Mouse (Mus musculus) adrenal gland, adult (tissue): ENCODE measurements around the gene Creb3l1.

Experiments
- DNase-seq, 2 experiments: peaks; one replicate each; pipeline ENCODE4 v3.0.0; 2022 to 2023; ENCODE audit warnings: low spot score in 1 of 2; ENCODE audit not compliant: inconsistent age in 2 of 2

The Creb3l1 gene

DNA sequence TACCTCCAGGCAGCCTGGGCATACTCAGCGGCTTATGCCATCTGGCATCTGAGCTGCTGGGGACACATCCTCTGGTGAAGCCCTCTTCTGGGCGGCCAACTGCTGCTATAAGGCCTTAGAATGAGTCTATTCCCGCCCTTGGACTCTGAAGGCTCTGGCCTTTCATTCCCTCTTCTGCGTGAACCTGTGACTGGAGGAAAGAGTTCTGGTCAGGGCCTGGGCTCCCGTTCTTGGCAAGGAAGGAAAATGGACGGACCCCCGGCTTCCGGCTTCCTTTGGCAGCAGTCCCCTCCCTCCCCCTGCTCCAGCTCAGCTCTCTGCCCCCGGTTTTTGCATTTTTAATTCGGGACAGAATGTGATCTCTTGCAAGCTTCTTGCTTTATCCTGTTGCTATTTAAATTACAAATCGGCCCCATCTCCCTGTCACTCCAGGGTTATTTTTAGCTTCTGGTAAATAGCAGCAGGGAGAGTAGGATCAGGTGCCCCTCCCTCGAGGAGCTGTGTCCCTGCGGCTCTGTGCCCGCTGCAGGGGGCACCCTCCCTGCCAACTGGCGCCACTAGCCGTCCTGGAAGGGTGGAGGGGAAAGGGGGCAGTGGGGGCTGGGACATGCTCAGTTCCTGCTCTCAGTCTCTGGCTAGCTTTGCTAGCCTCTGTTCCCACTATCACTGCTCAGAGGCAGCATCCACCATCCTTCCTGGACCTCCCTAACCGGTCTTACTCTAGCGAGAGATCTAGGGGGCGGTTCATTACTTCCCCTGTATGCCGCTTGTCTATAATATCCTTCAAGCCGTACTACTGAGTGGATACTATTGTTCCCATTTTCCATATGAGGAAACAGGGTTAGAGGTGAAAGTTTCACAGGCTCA is 52.8 kb downstream of the Creb3l1 start:
- peak; percentile 43 to 71 for DNase-seq

DNA sequence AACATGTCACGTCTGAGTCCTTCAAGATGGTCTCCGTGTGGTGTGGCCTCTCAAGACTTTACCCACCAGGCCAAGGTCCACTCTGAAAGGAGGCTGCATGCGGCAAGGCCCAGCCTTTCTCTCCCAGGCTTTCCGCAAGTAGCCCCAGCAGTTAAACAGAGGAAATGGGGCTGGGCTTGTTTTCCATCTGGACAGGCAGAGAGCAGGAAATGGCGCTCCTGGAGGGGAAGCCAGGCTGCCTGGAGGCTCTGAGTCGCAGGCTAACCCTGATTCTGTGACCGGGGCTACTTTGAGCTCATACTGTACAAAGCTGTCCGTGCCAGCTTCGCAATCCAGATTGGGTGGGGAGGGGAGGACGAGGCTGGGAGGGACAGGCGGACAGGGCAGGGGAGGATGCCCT is 56.3 kb downstream of the Creb3l1 start:
- DNase-seq: peak; percentile 45 to 67

DNA sequence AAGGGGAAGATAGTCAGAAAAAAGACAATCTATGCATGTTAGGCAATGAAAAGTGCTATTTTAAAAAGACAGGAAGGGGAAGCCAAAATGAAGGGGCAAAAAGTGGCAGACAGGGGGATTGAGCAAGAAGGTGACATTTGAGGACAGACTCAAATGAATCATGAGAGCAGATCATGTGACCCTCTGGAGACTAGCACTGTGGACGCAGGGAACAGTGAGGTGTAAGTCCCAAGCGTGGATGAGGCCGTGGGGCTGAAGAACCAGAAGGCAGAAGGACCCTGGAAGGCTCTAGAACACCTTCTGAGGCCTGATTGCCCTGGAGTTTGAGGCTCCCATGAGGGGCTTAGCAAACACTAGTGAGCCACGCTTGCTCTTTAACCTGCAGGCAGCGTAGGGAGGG is 57.9 kb downstream of the Creb3l1 start:
- DNase-seq: peak; percentile 28 to 76

DNA sequence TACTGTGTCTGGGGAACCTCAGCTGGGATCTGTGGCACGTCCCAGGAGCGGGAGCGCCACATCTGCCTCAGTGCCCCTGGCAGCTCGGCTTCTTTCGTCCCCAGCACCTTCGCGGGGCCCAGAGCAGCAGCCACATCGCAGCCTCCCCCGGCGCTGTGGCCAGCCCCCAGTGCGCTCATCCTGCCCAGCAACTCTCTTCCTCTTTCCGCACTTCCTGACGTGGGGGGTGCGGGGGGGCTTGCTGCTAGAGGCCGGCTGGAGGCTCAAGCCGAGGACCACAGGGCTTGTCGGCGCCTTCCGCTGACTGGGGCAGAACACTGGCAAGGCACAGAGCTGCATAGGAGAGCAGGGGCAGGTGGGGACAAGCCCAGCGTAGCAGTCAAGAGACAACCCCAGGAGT is 58.9 kb downstream of the Creb3l1 start:
- peak; percentile 80 to 81 for DNase-seq

DNA sequence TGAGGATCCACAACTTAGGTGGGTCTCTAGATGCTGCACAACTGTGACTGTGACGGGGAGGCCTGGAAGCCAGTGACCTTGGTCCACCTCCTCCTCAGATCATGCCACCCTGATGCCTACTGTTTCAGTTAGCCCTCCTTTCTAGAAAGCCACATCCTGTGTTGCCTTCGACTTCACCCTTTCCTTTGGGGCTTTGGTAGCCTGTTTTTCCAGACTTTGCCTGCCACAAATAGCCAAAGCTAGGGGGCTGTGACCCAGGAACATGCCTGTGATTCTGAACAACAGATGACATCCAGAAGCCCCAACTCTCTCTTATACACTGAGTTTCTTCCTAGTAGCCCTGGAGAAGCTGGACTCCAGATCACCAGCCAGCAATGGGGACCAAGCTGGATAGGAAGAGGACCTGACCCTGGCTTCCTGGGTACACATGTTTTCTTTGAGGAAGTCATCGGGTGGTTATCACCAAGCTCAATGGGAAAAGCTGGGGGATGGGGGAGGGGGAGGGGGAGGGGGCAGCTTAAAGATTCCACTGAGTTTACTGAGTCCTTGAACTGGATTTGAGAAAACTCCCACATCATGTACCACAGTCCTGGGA is 59.6 kb downstream of the Creb3l1 start:
- DNase-seq: peak; percentile 28 to 63

DNA sequence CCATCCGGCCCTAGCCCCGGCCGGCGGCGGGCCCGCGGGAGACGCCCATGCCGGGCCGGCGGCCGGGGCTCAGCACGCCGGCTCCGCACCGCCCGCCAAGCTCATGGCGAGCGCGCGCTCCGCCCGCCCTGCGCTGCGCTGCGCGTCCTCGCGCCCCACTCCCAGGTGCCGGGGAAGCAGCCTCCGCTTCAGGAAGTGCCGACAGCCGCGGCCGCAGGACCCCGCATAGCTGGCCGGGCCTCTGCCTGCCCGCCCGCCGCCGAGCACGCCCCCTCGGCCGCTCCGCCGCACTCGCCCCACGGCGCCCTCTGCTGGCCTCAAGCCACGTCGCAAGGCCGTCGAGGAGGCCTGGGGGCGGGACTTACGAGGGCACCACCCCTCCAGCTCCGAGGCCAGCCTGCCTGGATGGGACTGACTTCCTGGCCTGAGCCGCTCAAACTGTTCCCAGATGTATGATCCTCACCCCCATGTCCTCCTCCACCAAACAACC is 60.8 kb downstream of the Creb3l1 start:
- DNase-seq: peak; percentile 98 to 99

DNA sequence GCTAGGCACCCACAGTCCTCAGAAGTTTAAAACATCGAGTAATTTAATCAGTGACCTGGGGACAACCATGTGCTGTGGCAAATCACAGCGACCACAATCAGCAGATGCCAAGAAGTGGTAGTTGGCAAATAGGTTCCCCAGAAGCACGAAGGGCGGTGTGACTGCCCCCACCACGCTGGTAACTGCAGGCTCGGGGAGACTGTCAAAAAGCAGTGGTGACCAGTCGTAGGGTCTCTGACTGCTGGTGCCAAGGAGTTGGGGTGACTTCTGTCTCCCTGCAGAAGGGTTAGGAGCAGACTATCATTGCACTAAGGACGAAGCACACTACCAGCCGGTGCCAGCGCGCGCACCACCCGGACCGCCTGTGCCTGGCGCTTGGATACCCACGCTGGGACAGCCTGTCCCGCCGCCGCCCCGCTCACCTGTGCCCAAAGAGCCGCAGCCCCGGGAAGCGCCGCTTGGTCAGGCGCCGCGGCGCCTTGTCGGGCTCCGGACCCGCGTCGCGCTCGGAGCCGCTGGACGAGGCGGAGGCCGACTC is 61.4 kb downstream of the Creb3l1 start:
- peak in 1 of 2 experiments; percentile 70 for DNase-seq

DNA sequence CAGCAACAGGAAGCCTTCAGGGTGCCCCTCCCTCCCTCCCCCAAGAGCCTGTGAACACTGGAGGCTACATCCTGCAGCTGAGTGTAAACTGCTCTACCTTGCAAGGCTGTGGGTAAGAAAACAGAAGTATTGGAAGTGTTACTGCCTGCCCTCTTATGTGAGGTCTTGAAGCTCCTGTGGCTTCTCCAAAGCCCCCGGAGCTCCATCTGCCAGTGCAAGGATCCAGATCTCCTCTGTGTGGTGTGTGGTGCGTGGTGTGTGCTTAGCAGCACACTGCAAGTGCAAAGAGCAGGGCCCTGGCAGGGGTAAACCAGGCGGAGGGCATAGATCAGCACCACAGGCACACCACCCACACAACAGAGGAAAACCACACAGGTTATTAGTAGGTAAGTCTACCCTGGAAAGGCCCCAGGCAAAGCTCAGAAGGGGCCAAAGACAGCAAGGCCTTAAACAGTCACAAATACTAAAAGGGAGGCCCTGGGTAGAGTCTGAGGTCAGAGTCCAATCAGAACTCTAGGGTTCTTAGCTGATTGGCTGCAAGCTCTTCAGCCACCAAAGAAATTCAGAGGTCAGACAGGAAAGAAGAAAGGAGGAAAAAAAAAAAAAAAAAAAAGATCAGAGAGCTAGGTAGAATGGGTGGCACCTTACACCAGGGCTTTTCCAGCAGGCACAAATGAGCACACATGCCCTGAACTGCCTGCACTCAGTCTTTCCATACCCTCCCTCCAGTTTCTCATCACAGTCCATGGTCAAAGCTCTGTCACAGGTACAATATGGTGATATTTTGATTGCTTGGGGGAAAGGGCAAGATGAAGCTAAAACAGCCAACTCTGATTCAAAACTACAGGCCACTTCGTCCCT is 62.2 kb downstream of the Creb3l1 start:
- DNase-seq: no peak

DNA sequence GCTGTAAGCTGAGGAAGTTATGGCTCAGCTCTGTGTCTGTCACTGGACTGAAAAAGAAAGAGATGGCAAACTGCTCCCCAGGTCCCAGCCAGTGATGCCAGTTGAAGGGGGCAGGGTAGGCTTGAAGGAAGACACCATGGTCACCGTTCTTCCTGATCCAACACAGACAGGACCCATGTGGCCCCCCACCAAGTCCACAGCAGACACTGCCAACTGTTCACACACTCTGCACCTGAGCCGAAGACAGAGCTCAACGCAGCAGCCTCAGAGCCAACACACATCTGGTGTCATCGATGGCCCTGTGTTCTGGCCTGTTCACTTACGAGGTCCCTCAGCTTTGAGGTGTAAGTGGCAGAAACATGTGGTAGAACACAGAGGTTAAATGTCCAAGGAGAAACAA is 63.8 kb downstream of the Creb3l1 start:
- no peak for DNase-seq

DNA sequence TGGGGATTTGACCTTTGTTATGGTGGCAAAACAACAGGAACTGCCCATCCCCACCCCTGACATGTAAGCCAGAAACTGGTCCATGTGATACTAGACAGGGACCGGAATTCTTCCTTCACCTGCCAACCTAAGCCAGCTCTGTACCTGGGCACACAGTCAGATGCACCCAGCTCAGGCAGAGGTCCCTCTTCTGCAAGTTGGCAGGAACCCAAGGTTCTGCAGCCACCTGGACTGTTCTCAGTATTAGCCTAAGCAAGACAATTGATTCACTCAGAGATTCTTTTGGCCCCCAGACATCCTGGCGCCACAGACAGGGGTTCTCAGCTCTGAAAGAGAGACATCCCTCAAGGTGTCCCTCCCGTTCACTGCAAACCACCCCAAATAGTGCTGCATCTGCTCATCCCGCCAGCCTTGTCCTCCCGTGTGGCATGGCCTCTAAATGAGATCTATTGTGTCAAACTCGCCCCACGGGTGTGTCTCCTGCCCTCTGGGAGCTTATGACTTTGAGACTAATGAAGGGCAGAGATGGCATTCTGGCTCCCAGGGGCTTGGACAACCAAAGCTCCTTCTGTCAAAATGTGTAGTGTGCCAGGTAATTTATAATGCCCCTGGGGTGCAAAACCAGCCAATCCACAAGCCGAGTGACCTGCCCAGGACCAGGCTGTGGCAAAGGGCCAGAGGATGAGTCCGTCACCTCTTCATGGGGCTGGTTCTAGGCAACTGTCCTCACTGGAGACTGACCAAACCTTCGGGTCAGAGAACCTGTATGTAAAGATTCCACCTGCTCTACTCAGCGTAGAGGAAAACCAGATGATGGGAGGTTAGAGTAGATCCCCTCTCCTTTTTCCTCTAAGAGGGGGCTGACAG is 64.5 kb downstream of the Creb3l1 start:
- peak in 1 of 2 experiments; percentile 37 for DNase-seq

DNA sequence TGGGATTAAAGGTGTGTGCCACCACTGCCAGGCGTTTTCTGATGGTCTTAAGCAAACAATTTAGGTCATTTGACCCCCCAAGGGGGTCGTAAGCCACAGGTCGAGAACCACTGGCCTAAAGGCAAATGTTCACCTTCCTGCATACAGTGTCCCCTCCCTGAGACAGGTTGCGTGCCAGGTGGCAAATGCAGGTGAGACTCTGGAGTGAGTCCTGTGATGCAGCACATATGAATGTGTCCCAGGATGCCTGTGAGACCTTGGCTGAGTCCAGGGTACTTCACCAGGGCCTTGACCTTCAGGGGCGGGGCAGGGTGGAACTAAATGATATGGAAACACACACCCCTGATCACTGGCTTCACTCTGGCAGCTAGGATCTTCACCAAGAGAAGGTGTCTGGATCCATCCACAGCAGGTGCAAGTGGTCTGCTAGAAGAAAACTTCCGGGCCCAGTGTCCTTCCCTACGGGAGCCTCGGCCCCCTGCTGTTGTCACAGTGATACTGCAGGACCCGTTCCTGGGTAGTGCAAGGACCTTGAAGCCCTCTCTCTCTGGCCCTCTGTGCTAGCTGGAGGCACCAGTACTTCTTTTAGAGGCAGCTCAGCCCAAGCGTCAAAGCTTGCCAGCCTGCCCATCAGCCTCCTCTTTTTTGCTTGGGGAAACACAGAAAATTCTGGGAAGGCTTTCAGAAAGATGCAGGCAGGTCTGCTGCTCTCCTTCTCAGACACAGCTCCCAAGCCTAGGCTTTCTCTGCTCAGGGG is 65.4 kb downstream of the Creb3l1 start:
- peak; percentile 62 to 86 for DNase-seq

DNA sequence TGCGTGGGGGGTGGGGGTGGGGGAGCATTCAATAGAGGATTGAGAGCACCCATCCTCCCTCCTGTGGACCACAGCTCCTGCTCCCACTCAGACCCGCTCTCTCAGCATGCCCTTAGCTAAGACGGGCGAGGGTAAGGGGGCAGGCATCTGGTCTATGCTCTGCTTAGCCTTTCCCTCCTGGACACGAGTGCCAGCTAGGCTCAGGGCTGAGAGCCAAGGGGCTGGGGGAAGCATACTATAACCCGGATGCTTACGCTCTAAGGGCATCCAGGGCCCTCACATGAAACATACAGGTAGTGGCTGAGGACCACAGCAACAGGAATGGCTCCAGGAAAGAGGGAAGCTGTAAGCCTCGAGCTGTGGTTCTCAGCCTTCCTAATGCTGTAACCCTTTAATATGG is 66.3 kb downstream of the Creb3l1 start:
- no peak for DNase-seq

DNA sequence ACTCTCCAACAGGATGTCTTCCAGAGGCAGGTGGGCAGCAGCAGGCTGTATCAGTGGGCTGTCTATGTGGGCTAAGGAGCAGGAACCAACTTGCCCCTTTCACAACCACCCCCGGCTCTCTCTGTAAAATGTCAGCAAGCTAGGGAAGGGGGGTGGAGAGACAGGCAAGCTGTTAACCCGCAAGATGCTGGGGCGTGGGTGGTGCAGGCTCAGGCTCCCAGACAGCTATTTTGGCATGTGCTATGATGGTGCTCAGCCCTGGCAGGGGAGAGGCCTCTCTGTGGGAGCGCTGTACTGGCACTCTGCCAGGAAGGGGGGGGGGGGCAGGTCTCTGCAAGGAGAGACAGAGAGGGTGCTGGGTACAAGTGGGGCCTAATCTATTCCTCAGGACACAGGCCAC is 67.2 kb downstream of the Creb3l1 start:
- peak in 1 of 2 experiments; percentile 45 for DNase-seq

DNA sequence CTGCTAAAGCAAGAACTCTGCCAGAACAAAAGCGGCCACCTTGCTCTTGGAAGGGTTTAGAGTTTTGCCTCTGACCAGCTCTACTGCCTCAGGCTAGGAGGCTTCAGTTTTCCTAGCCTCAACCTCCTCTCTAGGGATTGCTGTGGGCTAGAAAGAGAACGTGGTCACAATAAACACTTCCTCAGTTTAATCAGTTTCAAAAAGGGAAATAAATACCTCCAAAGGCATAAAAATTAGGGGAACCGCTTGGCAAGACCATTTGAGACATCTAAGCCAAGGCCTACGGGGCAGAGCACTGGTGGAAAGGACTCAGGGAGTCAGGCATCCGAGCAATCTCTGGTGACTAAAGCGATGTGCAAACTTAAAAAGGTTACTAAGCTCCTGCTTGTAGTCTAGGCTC is 68.4 kb downstream of the Creb3l1 start:
- no peak for DNase-seq

DNA sequence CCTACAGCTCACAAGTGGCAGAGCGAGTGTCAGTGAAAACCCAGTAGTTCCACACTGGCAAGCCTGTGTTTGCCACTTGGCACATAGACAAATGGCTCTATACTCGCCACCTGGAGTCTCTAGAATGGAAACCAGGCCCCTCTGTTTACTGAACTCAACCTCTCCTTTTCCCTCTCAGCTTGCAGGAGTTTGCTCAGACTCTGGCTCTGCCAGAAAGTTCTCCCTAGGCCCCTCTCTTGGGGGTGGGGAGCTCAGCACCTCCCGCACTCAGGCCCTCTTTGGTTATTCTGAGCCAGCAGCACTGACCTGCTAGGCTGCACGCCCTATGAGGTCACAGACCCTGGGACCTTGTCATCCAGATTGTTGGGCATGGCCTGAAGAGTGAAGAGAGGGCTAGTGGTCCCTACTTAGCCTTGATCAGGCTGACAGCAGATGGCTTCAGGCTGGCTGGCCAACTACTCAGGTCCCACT is 69.1 kb downstream of the Creb3l1 start:
- no peak for DNase-seq

DNA sequence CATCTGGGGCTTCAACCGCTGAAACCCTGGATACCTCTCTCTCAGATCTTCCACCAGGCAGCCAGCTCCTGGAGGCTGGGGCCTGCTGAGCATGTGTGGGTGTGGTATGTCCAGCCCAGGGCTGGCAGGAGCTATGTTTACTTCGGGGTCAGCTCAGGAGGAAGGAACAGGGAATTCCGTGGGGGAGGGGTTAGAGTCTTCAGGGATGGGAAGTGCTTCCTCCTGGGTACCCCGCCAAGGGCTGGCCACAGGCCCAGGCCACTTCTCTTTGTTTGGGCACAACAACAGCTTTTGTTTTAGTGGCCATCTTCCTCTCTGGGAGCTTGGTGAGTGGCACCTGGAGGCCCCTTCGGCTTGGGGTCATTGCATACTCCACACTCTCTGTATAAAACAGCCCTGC is 70.5 kb downstream of the Creb3l1 start:
- peak; percentile 76 to 79 for DNase-seq

DNA sequence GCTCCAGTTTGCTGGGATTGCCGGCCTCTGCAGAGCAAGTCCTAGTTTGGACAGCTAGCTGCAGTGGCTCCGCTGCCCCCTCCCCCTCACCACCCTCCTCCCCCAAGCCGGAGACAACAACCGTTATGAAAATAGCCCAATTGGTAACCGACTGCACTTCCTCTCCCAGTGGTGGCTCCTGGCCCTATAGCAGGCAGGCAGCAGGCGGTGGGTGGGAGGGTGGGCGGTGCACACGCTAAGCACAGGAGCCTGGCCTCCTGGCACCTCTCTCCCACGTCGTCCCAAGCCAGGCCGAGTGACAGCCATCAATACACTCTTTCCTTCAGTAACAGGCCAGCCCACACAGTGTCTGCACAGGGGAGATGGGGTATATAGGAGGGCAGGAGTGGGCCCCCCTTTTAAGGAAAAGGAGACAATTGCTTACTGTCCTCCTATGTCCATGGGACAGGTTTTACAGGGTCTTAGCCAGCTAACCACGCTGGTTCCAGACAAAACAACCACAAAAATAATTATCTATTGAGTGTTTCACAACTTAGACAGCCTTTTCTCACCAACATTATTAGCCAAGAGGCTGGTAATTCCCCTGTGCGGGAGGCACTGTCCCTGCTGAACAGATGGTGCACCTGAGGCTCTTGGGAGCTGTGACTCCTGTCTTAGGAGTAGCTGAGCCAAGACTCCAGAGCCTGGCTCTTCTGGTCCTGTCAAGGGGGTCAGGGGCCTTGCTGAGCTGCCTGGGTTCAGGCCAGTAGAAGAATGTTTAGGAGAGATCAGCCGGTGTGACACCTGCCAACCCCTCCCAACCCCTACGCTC is 73.8 kb downstream of the Creb3l1 start:
- DNase-seq: peak in 1 of 2 experiments; percentile 54
